Mouse (Mus musculus) midbrain, embryonic 11.5 days (tissue): Measurements from ENCODE around the gene D5Ertd579e. TPM values are rescaled to one million over a fixed set of nuclear protein-coding genes. Genes with fewer than 3 reads are reported as not detected.

Experiments used
- ATAC-seq: fragments of 200-750 bp; cut with Nextera tagmentation; 2 replicates; pipeline ENCODE4 v1.8.0; 2017; ENCODE audit warnings: moderate TSS enrichment, moderate library complexity; ENCODE audit not compliant: low FRiP score
- DNase-seq: peaks from one replicate; pipeline ENCODE4 v3.0.0; 2015; ENCODE audit warnings: low spot score; ENCODE audit errors: missing footprints
- H3K27ac ChIP-seq: fragments of 300-500 bp; sonication (generic); 2 replicates; pipeline ENCODE4 v1.5.1; 2014; ENCODE audit warnings: low read depth, low read length
- H3K27me3 ChIP-seq: fragments of 300-500 bp; sonication (generic); 2 replicates; pipeline ENCODE4 v1.6.1; 2014; ENCODE audit warnings: mild to moderate bottlenecking, low read length, moderate library complexity, mixed read lengths; ENCODE audit not compliant: control insufficient read depth, insufficient read depth
- H3K36me3 ChIP-seq: fragments of 300-500 bp; sonication (generic); 2 replicates; pipeline ENCODE4 v1.6.1; 2014; ENCODE audit warnings: mild to moderate bottlenecking, low read length, moderate library complexity, mixed read lengths; ENCODE audit not compliant: control insufficient read depth, insufficient read depth
- H3K4me1 ChIP-seq: fragments of 300-500 bp; sonication (generic); 2 replicates; pipeline ENCODE4 v1.6.1; 2014; ENCODE audit warnings: low read length; ENCODE audit not compliant: control insufficient read depth, insufficient read depth
- H3K4me2 ChIP-seq: fragments of 300-500 bp; sonication (generic); 2 replicates; pipeline ENCODE4 v1.6.1; 2014; ENCODE audit warnings: mild to moderate bottlenecking, moderate library complexity
- H3K4me3 ChIP-seq: fragments of 300-500 bp; sonication (generic); 2 replicates; pipeline ENCODE4 v1.5.1; 2014; ENCODE audit warnings: low read depth, low read length
- H3K9ac ChIP-seq: fragments of 300-500 bp; sonication (generic); 2 replicates; pipeline ENCODE4 v1.6.1; 2014; ENCODE audit warnings: low read length
- H3K9me3 ChIP-seq: fragments of 300-500 bp; sonication (generic); 2 replicates; pipeline ENCODE4 v1.6.1; 2016; ENCODE audit warnings: low read length; ENCODE audit not compliant: control insufficient read depth
- WGBS: fragments of 180-500 bp; shearing (Covaris S2); extraction: QIAGEN DNeasy Blood & Tissue Kit; methylation state at CpG from one replicate; pipeline ENCODE4 v1.1.7; 2014; 5-methylcytosine and 5-hydroxymethylcytosine counted together
- polyA plus RNA-seq: library from polyadenylated mRNA; unstranded; fragments of >200 nt; fragmentation: Nextera tagmentation; extraction: Ambion mirVana; gene quantifications from 2 replicates; pipeline ENCODE4 v1.2.1, GENCODE M21; 2014

The D5Ertd579e gene
- polyA plus RNA-seq, 1 experiment from 2014 or later: 35.6 TPM

GRCm38 (mm10) chr5:36563741-36564140, 132.1 kb downstream of the D5Ertd579e start:
- no peak for DNase-seq
- no peak for ATAC-seq
- Histone ChIP-seq H3K4me3 (no peak overlapping the region), H3K9ac (no peak overlapping the region), H3K4me2 (no peak overlapping the region), H3K4me1 (no peaks in the 10 kb centered on the region; the same call in 1 of the 2 replicates), H3K27ac (no peak overlapping the region), H3K36me3 (no peaks in the 10 kb centered on the region), H3K9me3 (no peaks in the 10 kb centered on the region), H3K27me3 (no peaks in the 10 kb centered on the region)
- 82% methylated on average over 6 of the region's 6 CpGs for WGBS

DNA sequence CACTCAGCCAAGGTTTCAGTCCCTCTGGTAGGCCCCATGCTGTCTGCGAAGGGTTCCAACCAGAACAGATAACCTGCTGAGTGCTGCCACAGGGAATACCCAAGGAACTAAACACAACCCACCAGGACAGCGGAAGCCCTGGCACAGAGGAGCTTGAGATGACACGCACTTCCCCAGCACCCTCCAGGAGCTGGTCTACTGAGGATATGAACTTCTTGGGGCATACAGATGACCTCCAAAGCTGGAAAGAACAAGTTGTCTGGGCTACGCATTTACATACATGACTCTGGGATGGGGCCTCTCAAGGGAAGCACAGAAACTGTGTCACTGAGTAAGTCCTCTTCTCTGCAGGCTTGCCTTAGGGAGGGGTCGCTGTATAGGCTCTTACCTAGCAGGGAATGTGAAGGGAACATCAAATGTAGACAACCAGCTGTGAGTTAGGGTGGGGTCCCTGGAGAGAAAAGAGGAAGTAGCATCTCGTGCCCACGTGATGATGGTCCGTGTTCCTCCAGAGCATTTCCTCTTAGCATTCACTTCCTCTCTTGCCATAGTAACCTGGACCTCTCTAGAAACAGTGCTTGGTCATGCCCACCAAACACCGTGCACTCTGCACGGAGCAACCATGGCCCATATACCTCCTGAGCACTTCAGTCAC, 132.9 kb downstream of the D5Ertd579e start:
- DNase-seq (no peak), ATAC-seq (no peak)
- no peaks in the 10 kb centered on the region for H3K36me3 ChIP-seq
- H3K27ac ChIP-seq: no peak overlapping the region
- no peaks in the 10 kb centered on the region for H3K9me3 ChIP-seq
- no peak overlapping the region for H3K9ac ChIP-seq
- no peak overlapping the region for H3K4me3 ChIP-seq
- H3K27me3 ChIP-seq: no peaks in the 10 kb centered on the region
- no peaks in the 10 kb centered on the region; the same call in 1 of the 2 replicates for H3K4me1 ChIP-seq
- no peak overlapping the region for H3K4me2 ChIP-seq
- WGBS: 93% methylated on average over 10 of the region's 10 CpGs

GRCm38 (mm10) chr5:36561509-36561908, 134.3 kb downstream of the D5Ertd579e start:
- H3K9ac ChIP-seq: no peak overlapping the region

DNA sequence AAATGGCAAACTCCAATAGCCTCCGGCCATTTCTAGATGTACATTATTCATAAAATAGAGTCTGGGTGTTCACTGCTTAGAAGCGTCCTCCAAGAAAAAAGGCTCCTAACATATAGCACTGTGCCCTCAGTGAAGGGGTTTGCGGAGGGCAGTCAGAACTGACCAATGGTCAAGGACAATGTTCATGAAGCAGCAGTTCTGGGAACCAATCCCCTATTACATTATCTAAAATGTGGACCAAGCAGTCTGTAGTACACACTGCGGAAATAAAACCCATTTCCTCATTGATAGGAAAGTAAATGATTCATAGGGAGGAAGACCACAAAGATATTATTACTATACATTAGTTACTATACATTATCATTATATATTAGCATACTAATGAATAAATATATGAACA, 135.3 kb downstream of the D5Ertd579e start:
- H3K9ac ChIP-seq: no peak overlapping the region
- H3K27me3 ChIP-seq: no peaks in the 10 kb centered on the region
- peak; percentile 64 for DNase-seq
- no peak for ATAC-seq
- WGBS: 93% methylated on average over 4 of the region's 4 CpGs
- H3K27ac ChIP-seq: no peak overlapping the region
- no peaks in the 10 kb centered on the region for H3K9me3 ChIP-seq
- no peaks in the 10 kb centered on the region for H3K4me1 ChIP-seq
- H3K36me3 ChIP-seq: no peaks in the 10 kb centered on the region
- no peak overlapping the region for H3K4me3 ChIP-seq
- H3K4me2 ChIP-seq: no peak overlapping the region

More at GRCm38 (mm10) chr5:36561509-36561908, 134.3 kb downstream of the D5Ertd579e start:
- DNase-seq (no peak), ATAC-seq (no peak)
- 94% methylated on average over 4 of the region's 4 CpGs for WGBS
- Histone ChIP-seq H3K27me3 (no peaks in the 10 kb centered on the region), H3K4me1 (no peaks in the 10 kb centered on the region), H3K9me3 (no peaks in the 10 kb centered on the region), H3K27ac (no peak overlapping the region), H3K4me3 (no peak overlapping the region), H3K4me2 (no peak overlapping the region), H3K36me3 (no peaks in the 10 kb centered on the region)

DNA sequence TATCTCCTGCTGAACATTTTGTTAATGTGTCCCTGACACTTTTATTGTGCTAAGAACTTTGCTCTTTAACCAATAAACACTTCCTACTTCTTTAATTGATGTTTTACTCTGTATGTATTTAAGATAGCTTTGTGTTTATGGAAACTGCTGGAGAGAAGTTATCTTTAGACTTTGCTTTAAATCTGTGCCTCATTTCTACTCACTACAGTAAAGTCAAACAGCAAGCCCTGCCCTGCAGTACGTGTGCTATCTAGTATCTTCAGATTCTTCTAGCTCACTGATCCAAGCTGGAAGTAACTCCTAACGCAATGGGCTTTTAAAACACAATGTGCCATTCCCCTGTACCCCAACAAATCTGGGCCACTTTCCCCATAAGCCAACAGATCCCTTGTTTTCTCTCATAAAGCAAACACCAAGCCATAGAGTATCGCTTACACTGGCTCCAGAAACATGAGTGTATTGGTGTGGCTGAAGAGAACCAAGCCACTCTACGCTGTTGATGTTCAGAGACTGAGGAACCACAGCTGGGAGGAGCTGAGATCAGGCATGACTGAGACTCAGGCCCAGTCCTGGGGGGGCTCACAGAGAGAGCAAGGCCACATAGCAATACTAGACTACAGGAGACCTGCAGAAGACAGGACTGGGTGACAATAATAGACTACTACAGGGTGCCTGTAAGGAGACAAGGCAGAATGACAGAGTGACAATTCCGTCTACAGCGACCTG, 136.2 kb downstream of the D5Ertd579e start:
- Histone ChIP-seq H3K9ac (no peak overlapping the region), H3K27ac (no peak overlapping the region), H3K36me3 (no peaks in the 10 kb centered on the region), H3K9me3 (no peaks in the 10 kb centered on the region), H3K4me1 (no peaks in the 10 kb centered on the region), H3K27me3 (no peaks in the 10 kb centered on the region), H3K4me2 (no peak overlapping the region), H3K4me3 (no peak overlapping the region)
- DNase-seq (peak; percentile 35), ATAC-seq (no peak)
- WGBS: 89% methylated on average over 6 of the region's 6 CpGs

- DNase-seq: no peak
- Histone ChIP-seq H3K9ac (no peak overlapping the region), H3K4me1 (no peaks in the 10 kb centered on the region), H3K9me3 (no peaks in the 10 kb centered on the region), H3K4me2 (no peak overlapping the region), H3K27ac (no peak overlapping the region), H3K27me3 (no peaks in the 10 kb centered on the region), H3K4me3 (no peak overlapping the region), H3K36me3 (no peaks in the 10 kb centered on the region)
- WGBS: 85% methylated on average over 5 of the region's 5 CpGs
- no peak for ATAC-seq
Measured at GRCm38 (mm10) chr5:36559106-36559505, 136.7 kb downstream of the D5Ertd579e start.

DNA sequence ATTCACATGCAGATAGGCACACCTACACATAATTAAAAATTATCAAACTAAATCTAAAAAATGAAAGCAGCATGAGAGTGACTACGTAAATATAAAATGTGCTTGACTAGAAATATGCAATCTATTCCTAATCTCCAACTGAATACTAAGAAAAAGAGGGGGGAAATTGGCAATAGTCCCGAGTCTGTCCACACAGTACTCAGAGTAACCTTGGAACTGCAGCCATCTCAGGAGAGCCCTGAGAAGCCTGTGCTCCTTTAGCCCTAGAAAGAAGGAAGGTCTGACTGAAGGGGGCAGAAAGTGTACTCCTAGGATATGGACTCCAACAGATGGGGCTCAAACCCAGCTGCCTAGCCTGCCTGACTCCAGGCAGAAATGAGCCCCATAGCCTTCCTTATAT, 137.3 kb downstream of the D5Ertd579e start:
- DNase-seq: no peak
- H3K27ac ChIP-seq: no peak overlapping the region
- no peaks in the 10 kb centered on the region for H3K4me1 ChIP-seq
- ATAC-seq: no peak
- no peaks in the 10 kb centered on the region for H3K27me3 ChIP-seq
- WGBS: 91% methylated on average over 2 of the region's 2 CpGs
- no peak overlapping the region for H3K9ac ChIP-seq
- no peak overlapping the region for H3K4me2 ChIP-seq
- no peaks in the 10 kb centered on the region for H3K36me3 ChIP-seq
- no peak overlapping the region for H3K4me3 ChIP-seq
- H3K9me3 ChIP-seq: no peaks in the 10 kb centered on the region

DNA sequence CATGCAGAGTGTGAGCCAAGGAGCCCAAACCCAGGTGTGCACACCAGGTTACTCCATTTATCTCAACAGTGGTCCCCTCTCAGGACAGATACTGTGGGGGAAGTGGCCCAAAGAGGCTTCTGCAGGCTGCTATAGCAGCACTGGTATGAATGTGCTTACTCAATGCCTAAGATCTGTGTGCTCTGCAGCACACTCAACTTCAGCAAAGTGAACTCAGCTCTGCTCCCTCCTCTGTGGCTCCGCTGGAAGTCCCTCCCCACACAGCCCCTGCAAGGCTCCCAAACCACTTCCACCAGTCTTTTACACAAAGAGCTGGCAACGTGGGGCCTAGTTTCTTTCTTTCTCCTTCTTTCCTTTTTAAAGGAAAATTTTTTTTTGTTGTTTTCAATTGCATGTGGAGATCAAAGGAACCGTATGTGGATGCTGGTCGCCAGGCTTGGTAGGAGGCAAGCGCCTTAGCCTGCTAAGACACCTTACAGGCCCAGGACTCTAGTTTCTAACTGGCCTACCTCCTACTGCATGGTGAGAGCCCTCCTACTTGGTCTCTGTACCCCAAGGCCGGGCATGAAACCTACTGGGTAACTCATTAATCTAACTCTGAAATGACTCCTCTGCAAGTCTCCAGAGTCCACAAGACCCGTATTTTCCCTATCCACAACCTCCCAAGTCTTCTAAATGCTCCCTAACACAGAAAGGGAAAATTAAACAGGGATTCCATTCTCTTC, 138.1 kb downstream of the D5Ertd579e start:
- H3K9ac ChIP-seq: no peak overlapping the region
- no peaks in the 10 kb centered on the region for H3K9me3 ChIP-seq
- no peaks in the 10 kb centered on the region for H3K4me1 ChIP-seq
- no peak overlapping the region for H3K4me3 ChIP-seq
- ATAC-seq (no peak), DNase-seq (no peak)
- H3K4me2 ChIP-seq: no peak overlapping the region
- H3K27ac ChIP-seq: no peak overlapping the region
- H3K27me3 ChIP-seq: no peaks in the 10 kb centered on the region
- WGBS: 44% methylated on average over 7 of the region's 7 CpGs
- H3K36me3 ChIP-seq: no peaks in the 10 kb centered on the region

GRCm38 (mm10) chr5:36556906-36557305, 138.9 kb downstream of the D5Ertd579e start:
- H3K27ac ChIP-seq: no peak overlapping the region
- H3K36me3 ChIP-seq: no peaks in the 10 kb centered on the region
- no peak overlapping the region for H3K9ac ChIP-seq
- no peaks in the 10 kb centered on the region for H3K4me1 ChIP-seq
- ATAC-seq: no peak
- H3K4me2 ChIP-seq: no peak overlapping the region
- H3K27me3 ChIP-seq: no peaks in the 10 kb centered on the region
- DNase-seq: no peak
- 62% methylated on average over 3 of the region's 3 CpGs for WGBS
- no peaks in the 10 kb centered on the region for H3K9me3 ChIP-seq
- H3K4me3 ChIP-seq: no peak overlapping the region
